Mouse (Mus musculus): ENCODE data around the gene Dexi.

Dexi gene

GRCm38 (mm10) chr16:10540763-10541597 is 1.9 kb downstream of the Dexi start:
- no peak for DNase-seq (ENCODE audit: low spot score)

- no peak for DNase-seq (ENCODE audit: low spot score)
Measured at GRCm38 (mm10) chr16:10536961-10537360, 5.9 kb downstream of the Dexi start.

- DNase-seq (ENCODE audit: low spot score): no peak
Measured at GRCm38 (mm10) chr16:10536323-10536722, 6.5 kb downstream of the Dexi start.

- no peak for DNase-seq (ENCODE audit: low spot score)
Measured at GRCm38 (mm10) chr16:10534567-10534966, 8.3 kb downstream of the Dexi start.

GRCm38 (mm10) chr16:10533781-10534180 is 9.1 kb downstream of the Dexi start:
- no peak for DNase-seq (ENCODE audit: low spot score)

GRCm38 (mm10) chr16:10530179-10530578 is 12.7 kb downstream of the Dexi start:
- no peak for DNase-seq (ENCODE audit: low spot score)

- no peak for DNase-seq (ENCODE audit: low spot score)
Measured at GRCm38 (mm10) chr16:10528382-10528781, 14.5 kb downstream of the Dexi start.

- no peak for DNase-seq (ENCODE audit: low spot score)
Measured at GRCm38 (mm10) chr16:10527046-10527644, 15.7 kb downstream of the Dexi start.

GRCm38 (mm10) chr16:10525610-10525980 is 17.3 kb downstream of the Dexi start:
- peak; percentile 21 for DNase-seq (ENCODE audit: low spot score)

GRCm38 (mm10) chr16:10524866-10525609 is 17.8 kb downstream of the Dexi start:
- no peak for DNase-seq (ENCODE audit: low spot score)

GRCm38 (mm10) chr16:10523650-10524049 is 19.2 kb downstream of the Dexi start:
- DNase-seq (ENCODE audit: low spot score): no peak

GRCm38 (mm10) chr16:10522811-10523210 is 20.0 kb downstream of the Dexi start:
- DNase-seq (ENCODE audit: low spot score): peak; percentile 42

- DNase-seq (ENCODE audit: low spot score): peak; percentile 55
Measured at GRCm38 (mm10) chr16:10520908-10521614, 21.8 kb downstream of the Dexi start.

GRCm38 (mm10) chr16:10518030-10518429 is 24.8 kb downstream of the Dexi start:
- DNase-seq (ENCODE audit: low spot score): no peak

- no peak for DNase-seq (ENCODE audit: low spot score)
Measured at GRCm38 (mm10) chr16:10515953-10516572, 26.8 kb downstream of the Dexi start.

- no peak for DNase-seq (ENCODE audit: low spot score)
Measured at GRCm38 (mm10) chr16:10511134-10511520, 31.7 kb downstream of the Dexi start.

- DNase-seq (ENCODE audit: low spot score): no peak
Measured at GRCm38 (mm10) chr16:10510477-10511133, 32.2 kb downstream of the Dexi start.

- DNase-seq (ENCODE audit: low spot score): no peak
Measured at GRCm38 (mm10) chr16:10508691-10509090, 34.2 kb downstream of the Dexi start.

- no peak for DNase-seq (ENCODE audit: low spot score)
Measured at GRCm38 (mm10) chr16:10507445-10507844, 35.4 kb downstream of the Dexi start.

GRCm38 (mm10) chr16:10503058-10503457 is 39.8 kb downstream of the Dexi start:
- DNase-seq (ENCODE audit: low spot score): no peak

GRCm38 (mm10) chr16:10501865-10502264 is 41.0 kb downstream of the Dexi start:
- peak; percentile 34 for DNase-seq (ENCODE audit: low spot score)

All from yolk sac, embryonic 10.5 days (tissue).